Mouse (Mus musculus) erythroblast, adult 5-6 weeks (primary cell): ENCODE measurements around the gene Cyp2b10. TPM values are rescaled to one million over a fixed set of nuclear protein-coding genes. Genes with fewer than 3 reads are reported as not detected.
"Not testable (repeated sequence)": the region's sequence is repeated elsewhere in the genome, so short reads cannot be mapped to it uniquely, and the experiment has no call there.

Experiments used
- ATAC-seq: replicated peaks from 2 replicates; pipeline ENCODE4 v1.8.0; 2016; ENCODE audit warnings: moderate number of reproducible peaks, mild to moderate bottlenecking, moderate TSS enrichment, inconsistent platforms; ENCODE audit not compliant: poor library complexity, low FRiP score, severe bottlenecking
- total RNA-seq, 2 experiments: library from RNA; stranded (forward) in 1 of 2; stranded (reverse) in 1 of 2; fragments of 150-400 nt in 1 of 2; fragments of 200-764, 138-1000 nt in 1 of 2; gene quantifications; 2 replicates each; pipeline versions ENCODE4 v1.2.3 to v1.2.4; 2015 to 2017; ENCODE audit warnings: low replicate concordance in 2 of 2

Gene Cyp2b10
- total RNA-seq, 2 experiments from 2014 or later, result not detected

DNA sequence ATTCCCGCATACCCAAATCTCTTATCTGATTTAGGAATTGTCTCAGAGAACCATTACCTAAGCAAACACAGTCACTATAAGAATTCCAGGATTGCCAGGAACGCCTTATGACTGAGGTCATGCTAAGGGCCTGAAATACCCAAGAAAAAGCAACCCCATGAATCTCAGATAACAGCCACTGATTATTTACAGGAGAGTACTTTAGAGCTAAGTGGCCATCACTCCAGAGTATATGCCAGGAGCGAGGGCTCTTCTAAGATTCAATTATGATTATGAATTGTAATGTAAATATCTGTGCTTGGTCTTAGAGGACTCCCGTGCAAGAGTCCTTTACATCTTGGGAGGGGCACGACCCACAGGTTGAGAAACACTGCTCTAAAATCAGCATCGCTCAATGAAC lies 10.0 kb downstream of the Cyp2b10 start:
- no peak for ATAC-seq

GRCm38 (mm10) chr7:25910046-25910445 lies 12.6 kb downstream of the Cyp2b10 start:
- no peak for ATAC-seq

DNA sequence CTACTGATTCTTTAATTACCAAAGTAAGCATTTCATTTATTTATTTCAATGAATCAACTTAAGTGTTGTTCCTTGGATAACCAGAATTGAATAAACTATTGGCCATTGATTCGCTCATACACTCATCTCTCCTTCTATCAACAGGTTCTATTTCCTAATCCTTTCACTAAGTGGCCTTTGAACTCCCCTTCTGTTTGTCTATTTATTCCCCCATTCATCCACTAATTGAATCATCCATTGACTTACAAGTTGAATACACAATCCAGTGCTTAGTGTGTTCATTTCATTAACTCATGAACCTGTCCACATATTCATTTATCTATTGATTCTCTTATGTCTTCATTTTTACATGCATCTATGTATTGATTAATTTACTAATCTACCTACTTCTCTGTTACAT lies 18.7 kb downstream of the Cyp2b10 start:
- ATAC-seq, result no peak

DNA sequence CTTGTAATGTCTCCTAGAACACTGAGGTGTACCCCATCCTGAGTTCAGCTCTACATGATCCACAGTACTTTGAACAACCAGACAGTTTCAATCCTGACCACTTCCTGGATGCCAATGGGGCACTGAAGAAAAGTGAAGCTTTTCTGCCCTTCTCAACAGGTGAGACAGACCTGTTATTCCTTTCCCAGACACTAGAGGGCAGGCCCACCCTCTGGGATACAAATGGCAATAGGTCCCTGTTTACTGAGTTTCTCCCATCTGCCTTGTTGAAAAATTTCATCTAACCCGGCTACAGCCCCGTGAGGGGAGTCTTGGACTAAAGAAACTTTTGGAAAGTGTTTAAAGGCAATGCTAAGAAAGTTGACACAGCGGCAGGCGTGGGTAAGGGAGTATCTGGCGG lies 19.9 kb downstream of the Cyp2b10 start:
- not testable (repeated sequence) for ATAC-seq

DNA sequence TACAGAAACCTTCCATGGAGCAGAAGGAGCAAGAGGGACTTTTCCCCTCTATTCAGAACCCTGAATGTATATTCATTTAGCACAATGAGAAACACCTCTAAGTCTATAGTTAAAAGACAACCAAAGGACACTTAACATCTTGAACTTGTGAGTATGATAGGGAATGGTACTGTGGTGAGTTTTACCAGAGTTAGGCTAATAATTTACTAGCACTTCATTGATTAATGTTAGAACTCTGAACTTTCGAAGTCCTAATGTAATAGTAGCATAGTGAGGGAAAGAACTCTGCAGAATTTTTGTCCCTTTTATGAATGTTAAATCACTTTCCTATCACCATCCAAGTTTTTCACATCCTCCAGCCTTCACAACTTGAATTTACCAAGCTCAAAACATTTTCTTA lies 22.0 kb downstream of the Cyp2b10 start:
- ATAC-seq, result no peak

DNA sequence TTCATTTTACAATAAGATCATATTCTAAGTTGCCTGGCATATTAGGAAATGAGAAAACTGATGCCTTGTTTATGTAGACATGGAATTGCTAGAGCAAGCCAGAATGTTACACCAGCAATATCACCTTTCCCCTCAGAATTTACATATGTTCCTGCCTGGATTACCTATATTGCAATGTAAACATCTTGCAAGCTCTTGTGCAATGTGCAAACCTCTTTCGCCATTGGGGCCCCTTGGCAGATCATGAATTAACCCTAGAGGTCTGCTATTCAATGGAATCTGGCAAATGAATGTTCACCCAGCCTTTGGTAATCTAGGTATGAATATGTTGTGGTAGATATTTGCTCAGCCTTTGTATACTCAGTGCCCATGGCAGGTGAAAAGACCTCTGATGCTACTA lies 47.9 kb downstream of the Cyp2b10 start:
- no peak for ATAC-seq

Other genes starting within 250 kb of the Cyp2b10 start
- gene Bckdha, start 238.6 kb upstream of the Cyp2b10 start, total RNA-seq (2015; ENCODE audit: low replicate concordance), result 2.5 and 17.9 TPM in 2 replicates
- 4.3 and 5.2 TPM in 2 replicates for gene Bckdha, start 238.6 kb upstream of the Cyp2b10 start, total RNA-seq (2017; ENCODE audit: low replicate concordance)
- gene Exosc5, start 238.5 kb upstream of the Cyp2b10 start, total RNA-seq (2015; ENCODE audit: low replicate concordance), result 5.4 and 13.8 TPM in 2 replicates
- 3.6 and 10.1 TPM in 2 replicates for gene Exosc5, start 238.5 kb upstream of the Cyp2b10 start, total RNA-seq (2017; ENCODE audit: low replicate concordance)
- 0.96 TPM in 1 of 2 replicates, not detected in the other for gene Tmem91, start 222.5 kb upstream of the Cyp2b10 start, total RNA-seq (2015; ENCODE audit: low replicate concordance)
- gene Tmem91, start 222.5 kb upstream of the Cyp2b10 start, total RNA-seq (2017; ENCODE audit: low replicate concordance), result 0.09 TPM in 1 of 2 replicates, not detected in the other
- 7.5 and 8.1 TPM in 2 replicates for gene B9d2, start 216.8 kb upstream of the Cyp2b10 start, total RNA-seq (2015; ENCODE audit: low replicate concordance)
- gene B9d2, start 216.8 kb upstream of the Cyp2b10 start, total RNA-seq (2017; ENCODE audit: low replicate concordance), result 0.60 and 5.6 TPM in 2 replicates
- 64.9 and 68.1 TPM in 2 replicates for gene Tgfb1, start 210.6 kb upstream of the Cyp2b10 start, total RNA-seq (2015; ENCODE audit: low replicate concordance)
- gene Tgfb1, start 210.6 kb upstream of the Cyp2b10 start, total RNA-seq (2017; ENCODE audit: low replicate concordance), result 11.2 and 12.0 TPM in 2 replicates
- 19.0 and 22.3 TPM in 2 replicates for gene Ccdc97, start 178.5 kb upstream of the Cyp2b10 start, total RNA-seq (2015; ENCODE audit: low replicate concordance)
- gene Ccdc97, start 178.5 kb upstream of the Cyp2b10 start, total RNA-seq (2017; ENCODE audit: low replicate concordance), result 14.7 and 17.7 TPM in 2 replicates
- 45.2 and 59.1 TPM in 2 replicates for gene Hnrnpul1, start 142.9 kb upstream of the Cyp2b10 start, total RNA-seq (2015; ENCODE audit: low replicate concordance)
- gene Hnrnpul1, start 142.9 kb upstream of the Cyp2b10 start, total RNA-seq (2017; ENCODE audit: low replicate concordance), result 79.3 and 99.9 TPM in 2 replicates
- gene Axl, start 108.9 kb upstream of the Cyp2b10 start, total RNA-seq (2015; ENCODE audit: low replicate concordance), result 28.2 and 35.7 TPM in 2 replicates
- gene Axl, start 108.9 kb upstream of the Cyp2b10 start, total RNA-seq (2017; ENCODE audit: low replicate concordance), result 20.2 and 22.2 TPM in 2 replicates
- gene Cyp2s1, start 80.7 kb upstream of the Cyp2b10 start, total RNA-seq (2015; ENCODE audit: low replicate concordance), result not detected in 2 replicates
- not detected in 2 replicates for gene Cyp2s1, start 80.7 kb upstream of the Cyp2b10 start, total RNA-seq (2017; ENCODE audit: low replicate concordance)
- gene Cyp2b13, start 163.9 kb downstream of the Cyp2b10 start, total RNA-seq (2015; ENCODE audit: low replicate concordance), result not detected in 2 replicates
- gene Cyp2b13, start 163.9 kb downstream of the Cyp2b10 start, total RNA-seq (2017; ENCODE audit: low replicate concordance), result not detected in 2 replicates